Mouse (Mus musculus) heart, postnatal 0 days (tissue): ENCODE measurements around the gene Ank.

Source experiments
- CTCF ChIP-seq: IDR thresholded peaks from 2 replicates; pipeline ENCODE4 v1.5.1; 2016; ENCODE audit warnings: antibody characterized with exemption, control low read depth, low read depth
- EP300 ChIP-seq: IDR thresholded peaks from 2 replicates; pipeline ENCODE4 v1.6.1; 2016; ENCODE audit warnings: antibody characterized with exemption, low read depth

- TF ChIP-seq CTCF (no peak), EP300 (no peak)
These were observed 119.6 kb downstream of the Ank start for GRCm38 (mm10) chr15:27586093-27586480.
